Mouse (Mus musculus): ENCODE results near the gene Tmem209. TPM values are rescaled to one million over a fixed set of nuclear protein-coding genes. Genes with fewer than 3 reads are reported as not detected.
A peak's percentile ranks its signal among the peaks of the same experiment; 100 is the strongest.

Gene Tmem209
- 10 to 100 TPM; 19.2 to 25.2 TPM for total RNA-seq (2021)

DNA sequence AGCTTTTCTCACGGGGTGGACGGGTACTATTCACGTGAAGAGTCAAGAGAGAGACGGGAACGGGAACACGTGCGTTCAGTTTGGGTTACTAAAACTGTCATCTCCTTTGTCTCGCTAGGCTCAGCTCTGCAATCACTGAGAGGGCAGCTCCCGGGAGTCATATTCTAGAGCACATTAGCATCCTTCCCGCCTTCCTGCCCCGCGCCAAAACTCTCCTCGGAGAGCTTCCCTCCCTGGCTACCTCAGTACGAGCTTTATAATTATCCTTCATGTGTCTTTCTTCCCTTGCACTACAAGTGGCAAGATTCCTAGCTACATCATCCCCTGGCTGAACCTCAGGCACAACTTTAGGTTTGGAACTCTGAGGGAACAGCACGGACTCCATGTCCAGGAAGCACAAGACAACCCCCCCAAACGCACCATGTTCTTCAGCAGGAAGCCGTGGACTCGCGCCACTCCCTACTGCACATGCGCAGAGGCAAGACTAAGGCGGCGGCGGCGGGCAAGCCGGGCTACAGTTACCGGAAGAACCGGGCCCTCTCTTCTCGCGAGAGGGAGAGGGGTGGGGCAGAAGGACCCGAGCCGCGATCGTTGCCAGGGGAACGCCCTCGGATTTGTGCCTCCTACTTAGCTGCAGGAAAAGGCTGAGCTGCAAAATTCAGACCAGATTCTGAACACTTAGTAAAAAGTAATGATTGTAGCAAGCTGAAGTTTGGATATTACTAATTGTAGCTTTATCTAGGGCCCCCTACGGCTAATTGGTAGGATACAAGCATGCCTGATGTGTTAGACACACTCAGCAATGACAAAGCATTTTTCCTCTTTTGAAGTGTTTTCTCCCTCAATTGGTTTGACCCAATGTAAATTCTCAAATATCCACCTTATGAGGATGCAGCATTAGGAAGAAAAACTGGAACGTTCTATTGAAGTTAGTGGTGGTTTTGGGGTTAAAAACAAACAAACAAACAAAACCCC is at the start of gene Tmem209, which contains the start of gene Ssmem1:
Gene Tmem209, minus strand, starts transcription at position 519 of the 975 bp plus-strand sequence.
Gene Ssmem1, plus strand, starts transcription at position 585 of the 975 bp plus-strand sequence.
- DNase-seq: peak; percentile 98 to 99

- DNase-seq: no peak
Measured at GRCm38 (mm10) chr6:30556080-30556479, 46.5 kb upstream of the Tmem209 start.

DNA sequence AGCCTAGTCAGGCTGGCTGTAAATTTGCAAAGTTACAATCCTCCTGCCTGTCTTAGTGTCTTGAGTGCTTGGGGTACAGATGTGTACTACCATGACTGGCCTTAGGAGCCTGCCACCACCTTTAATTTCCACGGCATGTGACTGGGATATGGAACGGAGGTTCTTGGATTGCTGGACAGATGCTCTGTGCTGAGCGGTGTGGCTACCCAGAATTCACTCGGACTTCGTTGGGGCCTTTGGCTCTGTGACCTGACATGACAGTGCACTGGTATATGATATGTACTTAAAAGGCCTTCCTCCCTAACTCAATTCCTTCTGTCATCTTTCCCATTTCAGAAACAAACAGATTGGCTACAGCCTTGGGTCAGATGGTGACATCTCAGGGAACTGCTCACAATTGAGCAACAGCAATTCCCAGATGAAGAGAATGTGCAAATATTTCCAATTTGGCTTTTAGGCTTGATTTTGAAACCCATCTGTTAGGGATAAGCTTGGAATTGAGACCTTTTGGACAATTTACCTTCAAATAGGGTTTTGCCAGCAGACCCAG is 45.1 kb upstream of the Tmem209 start:
- DNase-seq: no peak

DNA sequence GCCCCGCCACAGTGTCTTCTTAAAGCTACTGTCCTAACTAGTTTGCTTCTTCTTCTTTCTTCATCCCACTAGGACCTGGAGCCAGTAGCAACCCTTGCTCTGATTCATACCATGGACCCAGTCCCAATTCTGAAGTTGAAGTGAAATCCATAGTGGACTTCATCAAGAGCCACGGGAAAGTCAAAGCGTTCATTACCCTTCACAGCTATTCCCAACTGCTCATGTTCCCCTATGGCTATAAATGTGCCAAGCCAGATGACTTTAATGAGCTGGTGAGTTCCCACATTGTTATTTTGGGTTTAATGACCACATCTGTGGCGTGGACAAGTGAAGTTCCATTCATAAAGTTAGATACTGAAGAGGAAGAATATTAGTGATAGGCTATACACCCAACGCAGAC is 44.5 kb upstream of the Tmem209 start:
- DNase-seq: no peak

GRCm38 (mm10) chr6:30553381-30554010 is 43.9 kb upstream of the Tmem209 start:
- no peak for DNase-seq

GRCm38 (mm10) chr6:30552628-30553027 is 43.0 kb upstream of the Tmem209 start:
- DNase-seq: no peak

GRCm38 (mm10) chr6:30551644-30552580 is 42.3 kb upstream of the Tmem209 start:
- DNase-seq: no peak

- no peak for DNase-seq
Measured at GRCm38 (mm10) chr6:30551193-30551515, 41.6 kb upstream of the Tmem209 start.

GRCm38 (mm10) chr6:30550496-30551192 is 41.1 kb upstream of the Tmem209 start:
- DNase-seq: no peak

DNA sequence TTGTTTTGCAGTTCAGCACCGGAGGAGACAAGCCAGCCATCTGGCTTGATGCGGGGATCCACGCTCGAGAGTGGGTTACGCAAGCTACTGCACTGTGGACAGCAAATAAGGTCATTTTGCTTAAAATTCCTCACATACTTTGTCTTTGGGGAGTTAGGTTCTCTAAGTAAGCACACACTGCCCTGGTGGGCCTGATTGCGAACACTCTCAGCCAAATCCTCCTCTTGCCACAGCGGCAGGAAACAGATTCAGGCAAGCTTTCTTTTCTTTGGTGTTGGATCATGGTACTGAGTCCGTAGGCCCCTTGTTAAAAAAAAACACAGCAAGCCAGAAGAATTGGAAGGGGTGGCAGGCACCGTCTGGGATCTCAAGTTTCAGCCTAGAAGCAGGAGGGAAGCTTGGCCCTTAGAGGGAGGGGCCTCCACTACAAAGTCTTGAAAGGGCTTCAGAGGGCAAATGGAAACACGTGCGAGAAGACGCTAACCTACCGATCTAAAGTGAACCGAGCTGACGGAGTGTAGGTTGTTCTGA is 39.7 kb upstream of the Tmem209 start:
- no peak for DNase-seq

- DNase-seq: no peak
Measured at GRCm38 (mm10) chr6:30547656-30548306, 38.2 kb upstream of the Tmem209 start.

GRCm38 (mm10) chr6:30547274-30547645 is 37.7 kb upstream of the Tmem209 start:
- DNase-seq: no peak

- DNase-seq: no peak
Measured at GRCm38 (mm10) chr6:30546571-30547273, 37.1 kb upstream of the Tmem209 start.

- DNase-seq: no peak
Measured at GRCm38 (mm10) chr6:30545689-30546088, 36.1 kb upstream of the Tmem209 start.

DNA sequence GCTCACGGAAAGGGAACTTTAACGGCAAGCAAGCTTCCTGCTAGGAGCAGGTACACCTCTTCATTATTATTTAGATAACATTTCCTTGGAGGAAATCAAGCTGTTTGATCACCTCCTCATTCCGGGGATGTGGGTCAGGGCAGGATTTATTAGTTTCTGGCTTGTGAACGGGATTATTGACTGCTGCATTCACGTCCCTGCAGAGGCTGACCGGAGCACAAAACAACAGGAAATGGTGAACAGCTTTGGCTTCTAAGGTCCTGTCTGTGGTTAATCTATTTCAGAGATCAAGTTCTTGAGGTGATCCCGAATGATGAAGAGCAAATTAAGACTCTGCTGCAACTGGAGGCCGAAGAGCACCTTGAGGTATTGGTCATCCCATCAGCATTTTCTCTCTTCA is 34.3 kb upstream of the Tmem209 start:
- DNase-seq: no peak

GRCm38 (mm10) chr6:30543077-30543476 is 33.5 kb upstream of the Tmem209 start:
- no peak for DNase-seq

DNA sequence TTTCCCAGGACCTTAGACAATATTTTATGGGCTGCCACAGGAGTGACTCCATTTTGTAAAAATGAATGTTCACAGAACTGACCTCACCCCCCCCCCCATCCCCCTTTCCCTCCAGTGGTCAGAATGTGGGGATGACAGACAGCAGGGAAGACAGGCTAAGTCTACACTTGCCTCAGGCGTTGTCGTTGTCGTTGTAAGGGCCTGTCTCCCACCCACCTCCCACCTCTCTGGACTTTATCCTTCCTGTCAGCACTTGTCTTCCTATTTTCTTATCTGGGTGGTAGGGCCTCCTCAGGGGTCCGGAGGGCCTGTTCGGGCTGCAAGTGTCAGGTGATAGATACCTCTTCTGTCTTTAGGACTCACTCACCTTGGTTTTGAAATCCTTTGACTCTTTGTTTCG is 32.7 kb upstream of the Tmem209 start:
- no peak for DNase-seq

- DNase-seq: no peak
Measured at GRCm38 (mm10) chr6:30541009-30541799, 31.6 kb upstream of the Tmem209 start, which contains the start of gene Cpa2. TSS of gene Cpa2 (plus strand) at chr6:30541582.

DNA sequence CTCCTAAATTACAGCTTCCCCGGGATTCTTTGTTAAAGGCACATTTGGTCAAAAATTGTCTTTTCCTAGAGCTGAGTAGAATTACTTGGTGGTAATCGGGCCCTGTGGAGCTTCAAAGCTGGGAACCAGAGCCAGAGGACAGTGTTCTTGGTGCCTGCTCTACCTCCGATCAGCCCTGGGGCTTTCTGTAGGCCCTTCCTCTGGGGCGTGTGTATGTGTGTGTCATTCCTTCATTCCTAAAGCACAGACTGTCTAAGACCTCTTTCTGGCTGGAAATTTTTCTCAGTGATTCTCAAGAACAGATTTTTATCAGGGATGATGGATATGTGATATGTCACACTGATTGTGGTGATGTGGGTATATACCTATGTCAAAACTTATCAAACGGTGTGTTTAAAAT is 29.2 kb upstream of the Tmem209 start:
- no peak for DNase-seq
